Mouse (Mus musculus): ENCODE measurements around the gene P3h4. TPM values are rescaled to one million over a fixed set of nuclear protein-coding genes. Genes with fewer than 3 reads are reported as not detected.

P3h4 gene
- polyA plus RNA-seq, 1 experiment: 115 TPM

- Histone ChIP-seq H3K36me3 (ENCODE audit: control insufficient read depth, insufficient read depth) (peaks cover 14% of the 10 kb centered on the region), H3K79me2 (ENCODE audit: control insufficient read depth, insufficient read depth) (peaks cover 44% of the 10 kb centered on the region), H3K27me3 (ENCODE audit: control insufficient read depth, insufficient read depth, insufficient read length) (no peaks in the 10 kb centered on the region), H3K4me3 (peak overlapping the region; percentile 61), H3ac (ENCODE audit: control insufficient read depth, insufficient read length) (peak overlapping the region; percentile 87), H3K4me2 (ENCODE audit: low read depth) (peak overlapping the region; percentile 88)
- TF ChIP-seq MYOG (IDR thresholded peaks at IDR 0.05; ENCODE audit: control insufficient read depth in 1 of 3, insufficient read depth in 1 of 3, insufficient read length in 2 of 3, low read depth in 2 of 3) (peak in 1 of 3 experiments; percentile 7), POLR2AphosphoS2 (IDR thresholded peaks at IDR 0.05; ENCODE audit: insufficient read length, low read depth) (peak; percentile 56), REST (IDR thresholded peaks at IDR 0.05; ENCODE audit: insufficient read depth, insufficient read length) (no peak), MYOD1 (IDR thresholded peaks at IDR 0.05; ENCODE audit: control insufficient read depth in 1 of 3, insufficient read length in 2 of 3, low read depth in 2 of 3) (no peak), POLR2A (IDR thresholded peaks at IDR 0.05; ENCODE audit: insufficient read length, low read depth) (peak; percentile 25), TCF12 (IDR thresholded peaks at IDR 0.05; ENCODE audit: insufficient read depth, poor library complexity, severe bottlenecking) (no peak), SRF (IDR thresholded peaks at IDR 0.05; ENCODE audit: control insufficient read depth, insufficient read length, low read depth) (peak; percentile 74), USF1 (IDR thresholded peaks at IDR 0.05; ENCODE audit: low read depth) (no peak)
Measured at GRCm38 (mm10) chr11:100411736-100412135, 2.9 kb downstream of the P3h4 start.

GRCm38 (mm10) chr11:100409686-100410085, 5.0 kb downstream of the P3h4 start:
- TF ChIP-seq TCF12 (IDR thresholded peaks at IDR 0.05; ENCODE audit: insufficient read depth, poor library complexity, severe bottlenecking) (no peak), USF1 (IDR thresholded peaks at IDR 0.05; ENCODE audit: low read depth) (no peak), TCF3 (IDR thresholded peaks at IDR 0.05; ENCODE audit: insufficient read length, low read depth) (no peak), MAX (IDR thresholded peaks at IDR 0.05; ENCODE audit: low read depth) (no peak), CEBPB (IDR thresholded peaks at IDR 0.05; ENCODE audit: insufficient read depth, poor library complexity, severe bottlenecking) (no peak), POLR2AphosphoS2 (IDR thresholded peaks at IDR 0.05; ENCODE audit: insufficient read length, low read depth) (peak; percentile 46), REST (IDR thresholded peaks at IDR 0.05; ENCODE audit: insufficient read depth, insufficient read length) (no peak), POLR2A (IDR thresholded peaks at IDR 0.05; ENCODE audit: insufficient read length, low read depth) (no peak)
- no peak overlapping the region for H3K4me3 ChIP-seq
- H3K4me2 ChIP-seq (ENCODE audit: low read depth): no peak overlapping the region
- H3K27me3 ChIP-seq (ENCODE audit: control insufficient read depth, insufficient read depth, insufficient read length): no peaks in the 10 kb centered on the region
- H3ac ChIP-seq (ENCODE audit: control insufficient read depth, insufficient read length): no peak overlapping the region
- peaks cover 14% of the 10 kb centered on the region for H3K36me3 ChIP-seq (ENCODE audit: control insufficient read depth, insufficient read depth)
- H3K79me2 ChIP-seq (ENCODE audit: control insufficient read depth, insufficient read depth): peaks cover 28% of the 10 kb centered on the region

GRCm38 (mm10) chr11:100408835-100409462, 5.7 kb downstream of the P3h4 start:
- Histone ChIP-seq H3ac (ENCODE audit: control insufficient read depth, insufficient read length) (no peak overlapping the region), H3K36me3 (ENCODE audit: control insufficient read depth, insufficient read depth) (peaks cover 14% of the 10 kb centered on the region), H3K79me2 (ENCODE audit: control insufficient read depth, insufficient read depth) (peaks cover 26% of the 10 kb centered on the region), H3K4me3 (no peak overlapping the region), H3K27me3 (ENCODE audit: control insufficient read depth, insufficient read depth, insufficient read length) (no peaks in the 10 kb centered on the region), H3K4me2 (ENCODE audit: low read depth) (no peak overlapping the region)
- peak in 1 of 3 experiments; percentile 17 for TF ChIP-seq MYOG (IDR thresholded peaks at IDR 0.05; ENCODE audit: control insufficient read depth in 1 of 3, insufficient read depth in 1 of 3, insufficient read length in 2 of 3, low read depth in 2 of 3)
- peak in 1 of 3 experiments; percentile 40 for TF ChIP-seq MYOD1 (IDR thresholded peaks at IDR 0.05; ENCODE audit: control insufficient read depth in 1 of 3, insufficient read length in 2 of 3, low read depth in 2 of 3)
- no peak for TF ChIP-seq MAX (IDR thresholded peaks at IDR 0.05; ENCODE audit: low read depth)

GRCm38 (mm10) chr11:100408076-100408834, 6.4 kb downstream of the P3h4 start:
- H3K36me3 ChIP-seq (ENCODE audit: control insufficient read depth, insufficient read depth): peaks cover 14% of the 10 kb centered on the region
- H3K4me2 ChIP-seq (ENCODE audit: low read depth): no peak overlapping the region
- TF ChIP-seq TCF3 (IDR thresholded peaks at IDR 0.05; ENCODE audit: insufficient read length, low read depth): no peak
- peaks cover 19% of the 10 kb centered on the region for H3K79me2 ChIP-seq (ENCODE audit: control insufficient read depth, insufficient read depth)
- H3ac ChIP-seq (ENCODE audit: control insufficient read depth, insufficient read length): no peak overlapping the region
- H3K27me3 ChIP-seq (ENCODE audit: control insufficient read depth, insufficient read depth, insufficient read length): no peaks in the 10 kb centered on the region
- H3K4me3 ChIP-seq: no peak overlapping the region

- H3ac ChIP-seq (ENCODE audit: control insufficient read depth, insufficient read length): no peak overlapping the region
- no peak overlapping the region for H3K4me2 ChIP-seq (ENCODE audit: low read depth)
- peaks cover 14% of the 10 kb centered on the region for H3K36me3 ChIP-seq (ENCODE audit: control insufficient read depth, insufficient read depth)
- no peaks in the 10 kb centered on the region for H3K27me3 ChIP-seq (ENCODE audit: control insufficient read depth, insufficient read depth, insufficient read length)
- peaks cover 8% of the 10 kb centered on the region for H3K79me2 ChIP-seq (ENCODE audit: control insufficient read depth, insufficient read depth)
- no peak overlapping the region for H3K4me3 ChIP-seq
- TF ChIP-seq TCF12 (IDR thresholded peaks at IDR 0.05; ENCODE audit: insufficient read depth, poor library complexity, severe bottlenecking) (no peak), POLR2AphosphoS2 (IDR thresholded peaks at IDR 0.05; ENCODE audit: insufficient read length, low read depth) (peak; percentile 74)
Measured at GRCm38 (mm10) chr11:100406995-100407705, 7.5 kb downstream of the P3h4 start.
